Mouse (Mus musculus) hindbrain, embryonic 16.5 days (tissue): ENCODE measurements around the gene Ubac1. TPM values are rescaled to one million over a fixed set of nuclear protein-coding genes. Genes with fewer than 3 reads are reported as not detected.

Source experiments
- ATAC-seq: fragments of 200-750 bp; cut with Nextera tagmentation; 2 replicates; pipeline ENCODE4 v1.8.0; 2017; ENCODE audit warnings: moderate TSS enrichment, moderate library complexity
- H3K27ac ChIP-seq: fragments of 300-500 bp; sonication (generic); 2 replicates; pipeline ENCODE4 v1.5.1; 2014; ENCODE audit warnings: low read depth, mild to moderate bottlenecking, control low read depth, low read length, moderate library complexity
- H3K27me3 ChIP-seq: fragments of 300-500 bp; sonication (generic); replicated peaks from 2 replicates; pipeline ENCODE4 v1.6.1; 2014; ENCODE audit warnings: low read length; ENCODE audit not compliant: control insufficient read depth, insufficient read depth
- H3K36me3 ChIP-seq: fragments of 300-500 bp; sonication (generic); 2 replicates; pipeline ENCODE4 v1.6.1; 2014; ENCODE audit warnings: mild to moderate bottlenecking, low read length, moderate library complexity, mixed read lengths; ENCODE audit not compliant: control insufficient read depth, insufficient read depth
- H3K4me1 ChIP-seq: fragments of 300-500 bp; sonication (generic); 2 replicates; pipeline ENCODE4 v1.6.1; 2014; ENCODE audit warnings: low read depth, low read length; ENCODE audit not compliant: control insufficient read depth, insufficient read depth
- H3K4me2 ChIP-seq: fragments of 300-500 bp; sonication (generic); 2 replicates; pipeline ENCODE4 v1.6.1; 2014; ENCODE audit warnings: mild to moderate bottlenecking, low read length, control low read depth, moderate library complexity
- H3K4me3 ChIP-seq: fragments of 300-500 bp; sonication (generic); 2 replicates; pipeline ENCODE4 v1.5.1; 2014; ENCODE audit warnings: mild to moderate bottlenecking, low read length, control low read depth, moderate library complexity
- H3K9ac ChIP-seq: fragments of 300-500 bp; sonication (generic); 2 replicates; pipeline ENCODE4 v1.6.1; 2014; ENCODE audit warnings: low read depth, mild to moderate bottlenecking, control low read depth, low read length, moderate library complexity
- H3K9me3 ChIP-seq: fragments of 300-500 bp; sonication (generic); 2 replicates; pipeline ENCODE4 v1.6.1; 2014; ENCODE audit warnings: mild to moderate bottlenecking, low read length, moderate library complexity; ENCODE audit not compliant: control insufficient read depth
- WGBS: fragments of 180-500 bp; shearing (Covaris S2); extraction: QIAGEN DNeasy Blood & Tissue Kit; methylation state at CpG from one replicate; pipeline ENCODE4 v1.1.7; 2014; 5-methylcytosine and 5-hydroxymethylcytosine counted together
- polyA plus RNA-seq: library from polyadenylated mRNA; unstranded; fragments of >200 nt; fragmentation: Nextera tagmentation; extraction: Ambion mirVana; gene quantifications from 2 replicates; pipeline ENCODE4 v1.2.1, GENCODE M21; 2015

The Ubac1 gene
- polyA plus RNA-seq, 1 experiment from 2014 or later: 141 TPM

GRCm38 (mm10) chr2:25949291-25949690 is 72.3 kb downstream of the Ubac1 start:
- Histone ChIP-seq H3K4me3 (no peak overlapping the region), H3K4me1 (no peaks in the 10 kb centered on the region), H3K4me2 (no peak overlapping the region), H3K27ac (no peak overlapping the region), H3K27me3 (no peaks in the 10 kb centered on the region), H3K36me3 (peaks cover 21% of the 10 kb centered on the region), H3K9me3 (no peaks in the 10 kb centered on the region), H3K9ac (no peak overlapping the region)
- WGBS: 98% methylated on average over 3 of the region's 3 CpGs
- no peak for ATAC-seq

Other genes starting within 250 kb of the Ubac1 start
- gene Lcn11, start 244.7 kb downstream of the Ubac1 start, polyA plus RNA-seq: not detected in 2 replicates
- gene Gm13539, start 239.5 kb downstream of the Ubac1 start, polyA plus RNA-seq: not detected in 2 replicates
- gene Glt6d1, start 205.9 kb downstream of the Ubac1 start, polyA plus RNA-seq: not detected in 2 replicates
- not detected in 2 replicates for gene Lcn9, start 198.6 kb downstream of the Ubac1 start, polyA plus RNA-seq
- gene Sohlh1, start 174.5 kb downstream of the Ubac1 start, polyA plus RNA-seq: not detected in 2 replicates
- 21.2 and 27.4 TPM in 2 replicates for gene Kcnt1, start 158.0 kb downstream of the Ubac1 start, polyA plus RNA-seq
- 23.6 and 46.8 TPM in 2 replicates for gene Camsap1, start 38.5 kb downstream of the Ubac1 start, polyA plus RNA-seq
- 24.5 and 25.8 TPM in 2 replicates for gene Nacc2, start 101.5 kb upstream of the Ubac1 start, polyA plus RNA-seq
- gene Lhx3, start 186.5 kb upstream of the Ubac1 start, polyA plus RNA-seq: 3.3 and 4.5 TPM in 2 replicates
- 15.3 and 16.7 TPM in 2 replicates for gene Qsox2, start 215.8 kb upstream of the Ubac1 start, polyA plus RNA-seq